Mouse (Mus musculus) hindlimb bud, embryonic 11.5 days (tissue): Measurements from ENCODE around the gene Nbr1.

Experiments used
- DNase-seq: peaks from one replicate; pipeline ENCODE4 v3.0.0-alpha.2; 2012; ENCODE audit warnings: low read depth, low spot score; ENCODE audit errors: extremely low spot score

The Nbr1 gene

DNA sequence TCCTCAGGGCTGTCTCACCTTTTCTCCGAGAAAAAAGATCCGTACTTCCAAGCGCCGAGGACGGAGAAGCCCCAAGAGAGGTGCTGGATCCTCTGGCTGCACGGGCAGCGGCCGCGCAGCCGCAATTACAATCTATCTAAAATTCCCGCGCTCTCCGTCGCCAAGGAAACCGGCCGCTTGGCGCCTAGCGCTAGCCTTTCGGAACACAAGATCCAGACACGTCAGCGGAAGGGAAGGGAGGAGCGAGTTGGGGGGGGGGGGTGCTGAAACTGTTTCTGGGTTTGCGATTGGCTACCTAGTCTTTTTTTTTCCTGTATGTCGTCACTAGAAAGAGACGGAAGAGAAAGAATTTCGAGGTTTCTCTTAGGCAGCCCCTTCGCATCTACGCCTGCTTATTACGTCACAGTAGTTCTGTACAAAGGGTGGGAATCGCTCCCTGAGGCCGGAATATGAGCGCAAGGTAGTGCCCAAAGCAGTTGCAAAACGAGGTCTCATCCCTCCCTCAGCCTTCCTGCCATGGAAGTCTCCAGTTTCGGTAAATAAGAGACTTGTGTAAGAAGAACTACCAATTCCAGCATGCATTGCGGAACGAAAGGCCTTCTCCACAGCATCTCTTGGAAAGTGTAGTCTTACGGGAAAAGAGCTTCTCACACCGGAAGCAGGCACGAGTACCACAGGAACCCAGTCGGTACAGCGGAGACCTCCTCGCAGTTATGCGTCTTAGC, at the start of gene Nbr1, which contains the start of gene Brca1:
Gene Nbr1 (plus strand): TSS at position 399 of the 725 bp plus-strand sequence.
Gene Brca1 (minus strand): TSS at position 205 of the 725 bp plus-strand sequence.
- peak; percentile 99 for DNase-seq

DNA sequence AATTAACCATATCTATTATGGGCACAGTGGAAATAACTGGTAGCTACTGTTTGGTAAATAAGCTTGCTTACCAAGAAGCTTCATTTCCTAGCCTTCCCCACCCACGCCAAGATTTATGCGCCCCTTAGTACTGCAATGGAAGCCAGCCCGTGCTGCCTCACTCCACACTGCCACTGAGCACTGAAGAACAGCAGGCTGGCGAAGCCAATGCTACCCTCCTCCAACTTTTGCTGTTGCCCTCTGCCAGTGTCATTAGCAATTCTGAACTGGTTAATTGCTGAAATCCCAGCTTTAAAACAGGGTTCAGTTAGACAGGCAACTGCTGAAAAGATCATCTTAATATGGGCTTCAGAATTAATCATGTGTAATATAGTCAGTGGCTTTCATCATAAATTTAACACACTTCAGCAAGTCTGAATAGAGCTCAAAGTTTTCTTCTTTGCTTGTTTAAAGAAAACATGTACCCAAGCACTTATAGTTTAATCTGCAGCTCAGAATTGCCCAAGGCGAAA, 45.6 kb upstream of the Nbr1 start:
- DNase-seq = no peak

DNA sequence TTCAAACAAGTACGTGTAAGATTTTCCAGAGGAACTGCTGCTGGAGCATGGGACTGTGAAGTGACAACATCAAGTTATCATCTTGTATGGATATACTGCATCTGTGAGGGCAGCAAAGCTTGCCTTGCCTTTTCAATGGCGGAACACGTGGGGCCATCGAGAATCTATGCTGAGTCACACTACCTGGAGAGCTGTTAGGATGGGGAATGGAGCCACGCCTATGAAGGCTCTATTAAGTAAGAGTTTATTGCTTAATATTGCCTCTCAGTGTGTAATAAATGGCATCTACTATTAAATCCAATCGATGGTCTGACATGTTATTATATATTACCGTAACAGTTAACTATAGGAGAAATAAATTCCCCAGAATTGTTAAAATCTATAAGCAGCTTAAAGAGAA, 44.9 kb upstream of the Nbr1 start:
- DNase-seq = no peak

DNA sequence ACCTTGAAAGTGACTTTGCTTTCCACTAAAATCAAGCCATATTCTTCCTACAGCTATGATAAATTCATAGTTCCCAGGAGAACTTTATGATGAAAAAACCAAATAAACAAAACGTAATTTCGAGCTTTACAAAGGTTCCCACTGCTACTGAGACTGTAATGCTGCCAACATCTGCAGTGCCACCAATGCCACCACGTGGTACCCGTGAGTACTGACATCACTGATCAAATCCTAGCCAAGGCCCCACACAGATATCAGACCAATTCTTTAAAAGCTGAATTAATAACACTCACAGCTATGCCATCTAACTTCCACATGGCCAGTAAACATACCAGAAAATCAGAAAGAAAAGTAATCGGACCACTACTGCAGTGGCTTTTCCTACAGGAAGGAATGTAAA, 33.0 kb upstream of the Nbr1 start:
- no peak for DNase-seq

DNA sequence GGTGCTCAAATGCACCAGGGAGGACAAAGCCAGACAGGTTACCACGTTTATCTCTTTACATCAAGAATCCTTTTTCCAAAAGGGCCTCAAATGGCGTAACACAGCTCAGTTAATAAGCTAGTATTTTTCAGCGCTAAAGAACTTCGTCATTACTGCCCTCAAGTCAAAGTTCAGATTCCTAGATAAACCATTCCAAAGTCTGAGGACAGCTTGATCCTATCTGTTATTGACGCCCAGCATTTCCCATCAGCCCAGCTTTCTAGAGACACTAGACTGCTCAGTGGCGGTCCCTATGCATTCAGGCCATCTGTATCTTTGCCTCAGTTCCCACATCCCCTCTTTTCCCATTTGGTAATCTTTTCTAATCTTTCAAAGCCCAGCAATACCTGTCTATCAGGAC, 32.6 kb upstream of the Nbr1 start:
- no peak for DNase-seq

DNA sequence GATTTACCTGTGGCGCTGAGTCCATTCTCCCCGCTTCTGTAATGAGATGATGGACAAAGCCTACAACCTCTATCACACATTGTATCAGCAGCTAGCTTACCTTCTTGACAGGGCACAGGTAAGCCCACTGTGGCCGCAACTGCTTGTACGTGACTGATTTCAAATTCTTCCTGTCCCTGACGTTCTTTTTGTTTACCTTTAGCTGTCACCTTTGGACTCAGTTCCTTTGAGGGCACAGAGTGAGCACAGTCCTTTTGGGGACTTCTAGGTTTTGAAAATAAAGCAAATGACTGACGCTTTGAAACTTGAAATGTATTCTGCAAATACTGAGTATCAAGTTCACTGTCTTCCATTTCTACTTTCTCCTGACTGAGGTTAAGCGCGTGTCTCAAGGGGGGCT, 27.5 kb upstream of the Nbr1 start:
- no peak for DNase-seq

DNA sequence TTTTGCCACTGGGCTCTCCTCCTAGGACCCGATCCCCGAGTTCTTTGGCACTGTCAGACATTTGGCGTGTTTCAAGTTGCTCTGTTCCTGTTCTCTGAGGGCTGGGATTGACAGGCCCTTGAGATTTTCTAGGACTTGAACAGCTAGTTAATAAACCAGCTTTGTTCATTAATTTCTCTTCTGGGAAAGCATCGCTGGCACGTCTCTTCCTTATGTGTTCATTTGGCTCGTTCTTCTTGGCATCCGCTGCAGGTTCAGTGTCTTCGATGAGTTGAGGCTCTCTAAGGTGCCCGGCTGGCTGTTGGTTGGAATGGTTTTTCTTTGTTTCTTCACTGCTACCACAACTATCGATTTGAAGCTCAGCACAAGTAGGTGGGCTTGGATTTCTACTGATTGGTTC, 26.9 kb upstream of the Nbr1 start:
- no peak for DNase-seq

DNA sequence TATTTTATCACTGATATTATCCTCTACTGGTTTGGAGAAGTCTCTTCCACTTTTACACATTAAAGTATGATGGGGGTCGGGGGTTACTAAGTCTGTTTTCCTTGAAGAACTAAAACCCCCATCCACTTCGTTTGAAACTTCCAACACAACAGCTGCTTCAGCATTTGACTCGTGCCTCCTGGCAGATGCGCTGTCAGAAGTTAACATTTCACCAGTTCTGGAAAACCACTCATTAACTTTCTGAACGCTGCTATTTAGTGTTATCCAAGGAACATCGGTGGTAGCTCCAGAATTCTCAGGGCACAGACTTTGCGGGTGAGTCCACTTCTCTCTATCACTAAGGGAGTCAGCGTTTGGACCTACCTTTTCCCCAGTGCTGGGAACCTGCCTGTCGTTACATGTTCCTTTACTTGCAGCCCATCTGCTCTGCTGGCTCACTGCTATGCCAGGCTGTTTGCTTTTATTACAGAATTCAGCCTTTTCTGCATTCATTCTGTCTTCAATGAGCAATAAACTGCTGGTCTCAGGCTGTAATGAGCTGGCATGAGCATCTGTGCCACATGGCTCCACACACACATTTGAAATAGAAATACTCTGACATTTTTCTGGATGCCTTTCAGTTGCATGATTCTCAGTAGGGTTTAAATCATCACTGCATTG, 25.9 kb upstream of the Nbr1 start:
- no peak for DNase-seq

DNA sequence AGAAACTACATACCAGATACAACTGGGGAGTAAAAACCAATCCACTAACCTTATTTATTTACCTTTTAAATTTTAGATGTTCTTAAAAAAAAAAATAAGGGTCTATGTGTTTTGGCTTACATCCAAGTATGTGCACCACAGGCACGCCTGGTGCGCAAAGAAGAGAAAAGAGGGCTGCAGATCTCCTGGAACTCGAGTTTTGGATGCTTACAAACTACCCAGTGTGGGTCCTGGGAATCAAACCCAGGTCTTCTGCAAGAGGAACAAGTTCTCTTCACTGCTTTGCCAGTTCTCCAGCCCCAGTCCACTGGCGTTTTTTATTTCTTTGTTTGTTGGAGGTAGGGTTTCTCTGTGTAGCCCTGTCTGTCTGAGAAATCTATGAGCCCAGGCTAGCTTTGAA, 25.3 kb upstream of the Nbr1 start:
- no peak for DNase-seq

DNA sequence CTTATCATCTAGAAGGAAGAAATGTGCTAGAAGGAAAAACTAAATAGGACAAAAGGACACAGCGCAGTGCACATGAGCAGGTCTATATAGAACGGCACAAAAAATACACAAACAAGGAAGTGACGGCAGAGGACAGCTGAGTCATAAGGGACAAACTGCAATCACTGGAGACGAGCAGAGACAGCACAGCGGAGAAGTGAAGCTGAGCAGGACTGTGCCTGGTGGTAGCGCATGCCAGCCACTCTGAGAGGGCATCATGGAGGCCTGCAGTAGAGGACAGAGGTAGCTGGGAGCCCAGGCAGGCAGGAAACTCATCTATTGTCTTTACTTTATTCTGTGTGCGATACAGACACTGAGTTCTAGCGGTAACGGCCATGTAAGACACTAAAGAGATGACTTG, 8.4 kb upstream of the Nbr1 start:
- DNase-seq = no peak

DNA sequence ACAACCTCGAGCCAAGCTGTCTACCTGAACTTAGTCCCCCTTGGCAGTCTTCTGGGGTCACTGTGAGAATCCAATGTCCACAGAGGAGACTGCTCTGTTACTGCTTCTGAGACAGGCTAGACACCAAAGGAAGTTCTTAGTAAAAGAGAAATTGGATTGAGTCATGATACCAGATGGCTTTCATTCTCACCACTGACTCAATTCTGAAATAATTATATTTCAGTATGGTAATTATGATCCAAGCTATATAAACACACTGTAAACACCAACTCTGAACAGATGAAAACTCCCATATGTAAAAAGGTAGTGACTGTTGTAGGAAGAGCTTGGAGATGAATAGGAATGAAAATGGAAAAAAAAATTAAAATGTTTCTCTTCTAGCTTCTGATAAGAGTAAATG, 7.8 kb upstream of the Nbr1 start:
- no peak for DNase-seq

DNA sequence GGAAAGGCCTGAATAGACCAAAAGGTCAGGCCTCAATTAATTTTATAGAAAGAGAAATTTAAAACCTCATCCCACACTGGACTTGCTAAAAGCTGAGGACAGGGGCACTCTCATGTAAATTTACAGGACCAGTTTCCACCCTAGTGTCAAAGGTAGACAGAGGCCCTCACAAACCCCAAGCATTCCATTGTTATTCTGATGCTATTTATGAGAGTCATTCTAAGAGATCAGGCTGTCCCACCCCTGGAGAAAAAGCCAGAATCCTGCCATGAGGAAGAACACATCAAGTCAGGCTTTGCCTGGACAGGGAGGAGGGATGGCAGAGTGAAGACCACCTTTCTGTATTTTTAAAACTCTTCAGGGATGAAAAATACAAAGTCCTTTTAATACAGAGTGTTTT, 3.4 kb upstream of the Nbr1 start:
- DNase-seq = no peak

DNA sequence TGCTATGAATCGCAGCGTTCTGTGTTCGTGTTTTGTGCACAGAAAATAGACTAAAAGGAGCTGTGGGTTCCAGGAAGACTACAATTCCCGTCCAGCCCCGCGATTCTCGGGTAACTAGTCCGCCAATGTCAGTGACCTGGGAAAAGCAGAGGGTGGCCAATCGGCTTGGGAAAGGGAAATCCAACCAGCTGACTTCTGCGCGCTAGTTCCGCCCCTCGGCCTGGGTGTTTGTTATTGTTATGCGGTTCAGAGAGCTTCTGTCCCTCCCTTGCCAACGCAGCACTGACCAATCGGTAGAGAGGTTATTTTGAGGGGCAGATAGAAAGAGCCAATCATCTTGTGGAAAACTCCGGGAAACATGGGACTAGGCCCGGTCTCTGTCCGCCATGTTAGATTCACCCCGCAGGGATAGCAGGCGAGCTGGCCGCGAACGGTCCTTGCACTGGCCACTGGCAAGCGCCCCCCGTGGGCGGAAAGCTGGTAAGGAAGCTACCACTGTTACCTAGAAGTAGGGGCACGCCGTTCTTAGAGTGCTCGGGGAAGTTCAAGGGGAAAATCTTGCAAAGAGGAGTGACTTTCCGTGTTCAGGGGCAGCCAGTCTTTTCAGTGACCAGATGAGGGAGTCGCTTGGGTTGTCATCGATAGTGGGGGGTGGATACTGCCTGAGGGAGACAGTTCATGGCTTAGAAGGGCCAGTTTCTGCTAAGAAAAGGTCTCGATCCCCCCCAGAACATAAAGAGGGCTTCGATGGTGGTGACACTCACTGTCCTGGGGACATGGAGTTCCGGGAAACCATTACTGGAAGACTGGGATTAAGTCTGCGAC, 739 bp downstream of the Nbr1 start:
- DNase-seq = peak; percentile 97

DNA sequence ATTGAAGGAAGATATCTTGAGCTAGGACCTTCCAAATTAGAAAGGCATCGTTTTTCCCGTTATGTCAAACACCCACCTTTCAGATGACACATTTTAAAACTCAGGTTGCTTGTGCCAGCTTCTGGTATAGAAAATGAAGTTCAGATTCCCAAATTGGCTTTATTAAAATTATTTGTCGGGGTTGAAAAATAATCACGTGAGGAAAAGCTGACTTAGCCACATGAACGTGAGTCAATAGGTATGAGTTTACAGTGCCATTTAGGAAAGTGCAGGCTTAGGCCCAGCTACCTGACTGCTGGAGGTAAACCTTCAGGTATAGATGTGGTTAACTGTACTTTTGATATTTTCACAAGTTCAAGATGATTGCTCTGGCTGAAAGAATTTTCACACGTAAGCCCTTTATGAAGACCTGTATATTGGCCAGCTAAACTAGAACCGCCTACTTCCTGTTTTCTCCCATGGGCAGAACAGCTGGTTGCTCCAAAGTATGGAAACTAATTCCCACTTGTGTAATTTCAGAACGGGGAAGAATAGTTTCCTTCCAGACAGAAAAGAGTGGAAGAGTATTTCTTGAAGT, 1.5 kb downstream of the Nbr1 start:
- DNase-seq = no peak

DNA sequence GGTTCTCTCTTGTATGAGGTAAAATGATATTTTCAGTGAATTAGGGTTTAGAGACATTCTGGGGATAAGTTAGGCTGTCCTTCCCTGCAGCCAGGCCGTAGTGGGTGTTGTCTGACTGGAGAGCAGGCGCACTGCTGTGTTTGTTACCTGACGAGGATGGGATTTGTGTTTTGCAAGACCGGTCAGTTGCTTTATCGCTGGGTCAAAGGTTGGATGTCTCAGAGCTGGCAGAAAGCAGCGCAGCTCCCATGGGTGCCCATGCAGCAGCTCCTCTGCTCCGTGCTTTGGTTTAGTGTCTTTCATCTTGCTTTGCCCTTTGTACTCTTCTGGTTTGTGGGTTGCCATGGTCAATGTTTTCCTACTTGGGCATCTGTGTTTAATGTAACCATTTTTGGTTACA, 4.6 kb downstream of the Nbr1 start:
- DNase-seq = no peak

DNA sequence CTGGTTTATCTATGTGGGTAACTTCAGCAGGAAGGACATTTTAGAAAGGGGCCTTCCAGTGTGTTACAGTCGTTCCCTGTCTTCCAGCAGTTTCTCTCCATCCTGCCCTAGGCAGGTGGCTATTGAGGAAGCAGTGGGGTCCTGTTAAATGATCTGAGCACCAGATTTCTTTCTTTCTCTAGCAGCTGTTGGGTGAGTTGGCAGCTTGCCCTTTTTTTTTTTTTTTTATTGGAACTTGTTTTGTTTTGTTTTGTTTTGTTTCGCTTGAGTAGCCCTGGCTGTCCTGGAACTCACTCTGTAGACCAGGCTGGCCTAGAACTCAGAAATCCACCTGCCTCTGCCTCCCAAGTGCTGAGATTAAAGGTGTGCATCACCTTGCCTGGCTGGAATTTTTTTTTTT, 5.0 kb downstream of the Nbr1 start:
- DNase-seq = no peak

DNA sequence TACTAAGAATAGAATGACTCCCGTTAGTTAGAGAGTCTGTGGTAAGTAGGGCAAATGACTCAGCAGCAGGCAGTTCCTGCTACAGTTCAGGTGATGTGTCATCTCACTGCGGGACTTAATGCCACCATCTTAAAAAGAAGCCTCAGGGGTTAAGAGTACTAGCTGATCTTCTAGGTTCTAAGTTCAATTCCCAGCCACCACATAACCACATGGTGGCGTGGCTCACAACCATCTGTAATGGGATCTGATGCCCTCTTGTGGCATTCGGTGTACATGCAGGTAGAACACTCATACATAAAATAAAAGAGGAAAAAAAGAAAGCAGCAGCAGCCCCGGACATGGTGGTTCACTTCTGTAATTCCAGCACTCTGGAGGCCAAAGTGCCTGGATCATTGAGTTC, 10.4 kb downstream of the Nbr1 start:
- no peak for DNase-seq

DNA sequence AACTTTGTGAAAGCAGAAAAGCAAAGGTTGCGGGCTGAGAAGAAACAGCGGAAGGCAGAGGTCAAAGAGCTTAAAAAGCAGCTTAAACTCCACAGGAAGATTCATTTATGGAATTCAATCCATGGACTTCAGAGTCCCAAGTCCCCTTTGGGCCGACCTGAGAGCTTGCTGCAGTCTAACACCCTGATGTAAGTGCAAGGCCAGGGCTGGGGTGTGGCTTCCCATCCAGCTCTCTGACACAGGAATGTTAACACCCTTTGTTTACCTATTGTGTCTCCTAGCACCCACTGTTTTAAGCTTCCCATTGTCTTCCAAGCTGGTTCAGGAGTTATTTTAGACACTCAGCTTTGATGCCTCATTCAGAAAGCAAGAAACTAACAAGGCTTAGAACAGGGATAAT, 16.5 kb downstream of the Nbr1 start:
- DNase-seq = no peak

DNA sequence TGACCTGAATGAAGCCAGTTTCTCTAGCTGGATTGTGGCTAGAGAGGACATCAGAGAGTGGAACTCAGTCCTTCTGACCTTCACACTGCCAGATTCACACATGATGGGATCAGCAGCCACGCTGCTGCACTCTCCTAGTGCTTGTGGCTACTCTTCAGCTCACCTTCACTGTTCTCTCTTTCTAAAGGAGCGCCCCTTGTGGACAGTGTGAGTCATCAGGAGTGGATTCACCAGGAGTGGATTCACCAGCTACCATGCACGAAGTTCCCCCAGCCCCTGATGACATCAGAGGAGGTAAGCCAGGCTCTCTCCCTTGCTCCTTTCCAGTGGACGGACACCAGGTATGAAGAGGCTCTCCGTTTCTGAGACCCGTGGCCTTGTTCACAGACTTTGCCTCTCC, 24.2 kb downstream of the Nbr1 start:
- DNase-seq = no peak

DNA sequence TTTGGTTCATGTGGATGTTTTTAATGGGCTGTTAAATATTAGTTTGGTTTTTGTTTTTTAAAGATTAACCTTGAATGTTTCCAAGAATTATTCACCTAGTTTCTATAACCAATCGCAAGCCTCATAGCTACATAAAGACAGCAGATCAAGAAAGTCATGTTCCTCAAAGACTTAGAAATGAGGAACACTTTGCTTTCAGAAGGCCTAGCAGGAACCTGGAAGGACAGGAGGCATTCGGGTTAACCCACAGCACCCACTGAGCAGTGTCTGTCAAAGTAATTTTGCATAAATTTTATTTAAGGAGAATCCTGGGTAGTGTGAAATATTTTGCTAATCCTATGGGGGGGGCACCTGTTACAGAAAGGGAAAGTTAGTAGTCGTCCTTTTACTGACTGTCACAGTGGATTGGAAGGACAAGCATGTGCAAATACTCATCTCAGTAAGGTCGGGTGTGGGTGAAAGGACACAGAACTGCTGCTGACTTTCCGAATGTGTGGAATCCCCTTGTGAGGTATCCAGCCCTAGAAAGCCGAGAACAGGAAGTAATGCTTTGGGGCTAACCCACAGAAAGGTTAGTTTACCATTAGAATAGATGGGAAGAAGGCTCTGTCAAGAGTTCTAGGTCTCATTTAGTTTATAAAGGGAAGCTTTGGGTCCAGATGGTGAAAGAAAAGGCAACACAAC, 29.3 kb downstream of the Nbr1 start:
- DNase-seq = no peak
